Mouse (Mus musculus) forebrain, embryonic 15.5 days (tissue): ENCODE measurements at regions not wholly inside any gene's neighbourhood (a gene's known extent, or its start where the extent isn't known, plus 50 kb on each side); places are given as distances from the start of the nearest gene placed in this dataset.

Source experiments
- ATAC-seq: fragments of 200-750 bp; cut with Nextera tagmentation; replicated peaks from 2 replicates; pipeline ENCODE4 v1.8.0; 2017; ENCODE audit warnings: mild to moderate bottlenecking, moderate TSS enrichment, moderate library complexity
- H3K27ac ChIP-seq: fragments of 300-500 bp; sonication (generic); replicated peaks from 2 replicates; pipeline ENCODE4 v1.5.1; 2015; ENCODE audit warnings: mild to moderate bottlenecking, inconsistent platforms
- H3K27me3 ChIP-seq: fragments of 300-500 bp; sonication (generic); 2 replicates; pipeline ENCODE4 v1.6.1; 2015; ENCODE audit warnings: inconsistent platforms
- H3K36me3 ChIP-seq: fragments of 300-500 bp; sonication (generic); 2 replicates; pipeline ENCODE4 v1.6.1; 2015; ENCODE audit warnings: mild to moderate bottlenecking, inconsistent platforms
- H3K4me1 ChIP-seq: fragments of 300-500 bp; sonication (generic); 2 replicates; pipeline ENCODE4 v1.6.1; 2015; ENCODE audit warnings: inconsistent platforms
- H3K4me2 ChIP-seq: fragments of 300-500 bp; sonication (generic); replicated peaks from 2 replicates; pipeline ENCODE4 v1.6.1; 2015; ENCODE audit warnings: mild to moderate bottlenecking, inconsistent platforms
- H3K4me3 ChIP-seq: fragments of 300-500 bp; sonication (generic); 2 replicates; pipeline ENCODE4 v1.5.1; 2015; ENCODE audit warnings: mild to moderate bottlenecking, inconsistent platforms
- H3K9ac ChIP-seq: fragments of 300-500 bp; sonication (generic); replicated peaks from 2 replicates; pipeline ENCODE4 v1.6.1; 2015; ENCODE audit warnings: mild to moderate bottlenecking, inconsistent platforms
- H3K9me3 ChIP-seq: fragments of 300-500 bp; sonication (generic); 2 replicates; pipeline ENCODE4 v1.6.1; 2016; ENCODE audit warnings: inconsistent platforms
- WGBS: fragments of 180-500 bp; shearing (Covaris S2); methylation state at CpG from one replicate; pipeline ENCODE4 v1.1.7; 2015; ENCODE audit warnings: mixed read lengths; 5-methylcytosine and 5-hydroxymethylcytosine counted together

DNA sequence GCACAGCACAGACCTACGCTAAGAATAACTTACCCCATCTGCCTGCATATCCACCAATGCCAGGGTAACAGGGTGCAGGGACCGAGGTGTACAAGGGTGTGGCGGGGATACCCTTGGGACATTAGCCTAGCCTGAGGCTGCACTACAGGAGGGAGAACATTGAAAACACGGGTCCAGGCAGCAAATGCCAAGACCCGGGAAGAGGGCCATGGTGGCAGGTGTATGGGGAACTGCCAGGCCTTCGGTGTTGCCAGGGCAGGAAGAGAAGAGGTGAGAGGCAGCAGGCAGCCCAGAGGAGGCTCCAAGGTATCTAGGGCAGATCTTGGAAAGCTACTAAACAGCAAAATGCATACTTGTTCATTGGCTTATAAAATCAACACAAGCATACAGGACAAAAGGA lies 85.7 kb upstream of the Atp1a1 start:
- H3K9me3 ChIP-seq = no peaks in the 10 kb centered on the region
- no peak overlapping the region for H3K4me2 ChIP-seq
- no peak overlapping the region for H3K27ac ChIP-seq
- H3K4me1 ChIP-seq = no peaks in the 10 kb centered on the region
- ATAC-seq = no peak
- no peak overlapping the region for H3K4me3 ChIP-seq
- no peaks in the 10 kb centered on the region for H3K36me3 ChIP-seq
- H3K27me3 ChIP-seq = no peaks in the 10 kb centered on the region
- no peak overlapping the region for H3K9ac ChIP-seq
- WGBS = 87% methylated on average over 6 of the region's 6 CpGs

DNA sequence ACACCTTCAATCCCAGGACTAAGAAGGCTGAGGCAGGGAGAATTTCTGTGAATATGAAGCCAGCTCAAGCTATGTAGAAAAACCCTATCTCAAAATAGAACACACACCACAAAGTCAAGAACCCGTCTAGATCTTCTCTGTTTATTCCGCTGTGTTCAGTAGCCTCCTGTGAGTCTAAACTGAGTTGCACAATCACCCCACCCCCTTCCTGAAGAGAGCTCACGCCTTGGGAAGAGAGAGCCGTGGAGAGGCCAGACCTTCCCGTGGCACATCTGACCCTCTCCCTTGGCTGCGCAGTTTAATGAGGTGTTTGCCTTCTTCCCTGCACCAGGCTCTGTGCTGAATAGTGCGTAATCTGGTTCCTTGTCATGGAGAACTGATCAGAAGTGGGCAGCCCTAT lies 80.7 kb upstream of the Atp1a1 start:
- H3K27me3 ChIP-seq = no peaks in the 10 kb centered on the region
- H3K9ac ChIP-seq = no peak overlapping the region
- H3K4me1 ChIP-seq = no peaks in the 10 kb centered on the region
- H3K4me2 ChIP-seq = no peak overlapping the region
- no peak overlapping the region for H3K27ac ChIP-seq
- WGBS = 83% methylated on average over 7 of the region's 7 CpGs
- H3K4me3 ChIP-seq = no peak overlapping the region
- H3K36me3 ChIP-seq = no peaks in the 10 kb centered on the region
- no peaks in the 10 kb centered on the region for H3K9me3 ChIP-seq
- ATAC-seq = no peak

DNA sequence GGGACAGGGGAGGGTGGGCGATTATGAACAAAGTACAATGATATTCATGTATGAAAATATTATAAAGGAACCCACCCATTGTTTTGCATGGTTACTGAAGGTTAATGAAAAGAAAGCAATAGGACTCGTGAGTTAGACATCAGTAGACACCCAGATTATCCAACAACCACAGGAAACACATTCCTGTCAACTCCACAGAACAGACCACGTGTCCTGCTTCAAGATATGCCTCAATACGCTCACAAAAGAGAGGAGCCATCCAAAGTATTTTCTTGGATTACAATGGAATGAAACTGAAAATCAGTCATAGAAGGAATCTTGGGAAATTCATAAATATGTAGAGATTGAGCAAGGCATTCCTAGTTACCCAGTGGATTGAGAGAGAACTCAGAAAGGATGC lies 68.5 kb upstream of the Atp1a1 start:
- no peak overlapping the region for H3K4me3 ChIP-seq
- H3K9me3 ChIP-seq = no peaks in the 10 kb centered on the region
- H3K27ac ChIP-seq = no peak overlapping the region
- H3K4me1 ChIP-seq = no peaks in the 10 kb centered on the region
- no peak overlapping the region for H3K4me2 ChIP-seq
- H3K9ac ChIP-seq = no peak overlapping the region
- no peak for ATAC-seq
- 89% methylated on average over 4 of the region's 4 CpGs for WGBS
- H3K27me3 ChIP-seq = no peaks in the 10 kb centered on the region
- H3K36me3 ChIP-seq = no peaks in the 10 kb centered on the region

DNA sequence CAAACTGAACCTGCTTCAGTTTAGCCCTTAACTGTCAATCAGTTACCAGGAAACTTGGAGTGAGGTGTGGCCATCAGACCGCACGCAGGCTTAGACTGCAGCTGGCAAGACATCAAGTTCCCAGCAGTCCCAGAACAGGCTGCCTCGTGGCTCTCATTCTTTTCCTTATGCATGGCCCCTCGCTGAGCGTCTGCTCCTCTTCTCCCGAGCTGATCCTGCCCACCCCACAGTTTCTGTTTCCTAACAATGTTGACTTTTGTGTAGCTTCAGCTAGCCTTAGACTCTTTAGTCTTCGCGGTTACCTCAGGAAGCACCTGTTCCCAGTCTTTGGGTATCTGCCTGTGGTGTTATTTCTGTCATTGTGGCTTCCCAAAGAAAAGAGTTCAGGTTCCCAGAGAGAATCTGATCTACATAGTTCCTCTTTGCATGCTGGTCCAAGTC lies 66.1 kb upstream of the Atp1a1 start:
- H3K4me1 ChIP-seq = peaks cover 5% of the 10 kb centered on the region
- H3K4me3 ChIP-seq = no peak overlapping the region
- 42% methylated on average over 8 of the region's 8 CpGs for WGBS
- H3K27ac ChIP-seq = no peak overlapping the region
- H3K9me3 ChIP-seq = no peaks in the 10 kb centered on the region
- H3K27me3 ChIP-seq = no peaks in the 10 kb centered on the region
- ATAC-seq = no peak
- no peak overlapping the region for H3K9ac ChIP-seq
- no peaks in the 10 kb centered on the region for H3K36me3 ChIP-seq
- no peak overlapping the region for H3K4me2 ChIP-seq

DNA sequence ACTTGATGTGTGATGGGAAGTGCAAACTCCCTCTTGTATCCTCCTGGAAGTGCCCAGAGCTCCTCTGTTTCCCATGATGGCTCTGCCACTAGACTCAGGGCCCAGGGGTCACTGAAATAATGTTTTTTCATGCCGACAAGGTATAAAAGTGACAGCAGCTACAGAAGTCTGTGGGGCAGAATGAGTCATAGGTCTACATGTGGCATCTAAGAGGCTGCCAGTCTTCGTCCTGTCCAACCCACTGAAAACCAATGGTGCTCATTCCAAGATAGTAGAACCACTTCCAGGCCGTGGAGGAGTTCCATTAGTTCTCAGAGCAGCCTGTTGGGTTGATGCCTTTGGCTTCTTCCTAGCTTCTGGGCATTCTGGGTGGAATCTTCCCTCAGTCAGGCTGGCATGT lies 65.3 kb upstream of the Atp1a1 start:
- Histone ChIP-seq H3K9me3 (no peaks in the 10 kb centered on the region), H3K4me2 (no peak overlapping the region), H3K9ac (no peak overlapping the region), H3K4me3 (no peak overlapping the region), H3K27ac (no peak overlapping the region), H3K27me3 (no peaks in the 10 kb centered on the region), H3K36me3 (no peaks in the 10 kb centered on the region), H3K4me1 (peaks cover 5% of the 10 kb centered on the region)
- 90% methylated on average over 3 of the region's 3 CpGs for WGBS
- ATAC-seq = no peak

DNA sequence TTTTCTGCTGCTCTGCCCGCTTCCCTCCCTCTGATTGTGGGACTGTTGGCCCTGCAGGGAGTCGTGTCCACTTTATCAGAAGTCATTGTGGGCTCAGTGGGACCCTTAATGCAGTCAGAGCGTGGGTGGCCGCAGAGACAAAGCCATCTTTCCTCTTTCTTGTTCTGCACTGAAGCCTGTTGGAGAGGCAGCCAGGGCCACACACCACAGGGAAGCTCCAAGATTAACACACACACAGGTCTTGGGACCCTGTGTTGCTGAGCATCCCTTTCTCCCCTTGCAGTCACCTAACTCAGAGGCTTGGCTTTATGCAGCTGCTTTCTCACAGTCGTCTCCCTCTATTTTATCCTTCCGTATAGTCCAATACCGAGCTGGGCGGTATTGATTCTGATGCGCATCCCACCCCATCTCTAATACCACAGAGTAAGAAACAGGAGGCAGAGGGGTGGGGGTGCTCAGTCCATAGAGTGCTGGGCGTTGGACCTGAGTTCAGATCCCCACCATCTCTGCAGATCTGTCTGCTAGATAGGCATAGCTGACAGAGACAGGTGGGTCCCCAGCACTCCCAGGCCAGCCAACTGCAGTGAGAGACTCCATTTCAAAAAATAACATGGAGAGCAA lies 63.4 kb upstream of the Atp1a1 start:
- no peak overlapping the region for H3K9ac ChIP-seq
- 0 out of 2 replicates have a peak, but pooled peaks have one; percentile 23 for ATAC-seq
- H3K27ac ChIP-seq = no peak overlapping the region
- H3K4me3 ChIP-seq = no peak overlapping the region
- H3K36me3 ChIP-seq = no peaks in the 10 kb centered on the region
- H3K27me3 ChIP-seq = no peaks in the 10 kb centered on the region
- H3K9me3 ChIP-seq = no peaks in the 10 kb centered on the region
- no peak overlapping the region for H3K4me2 ChIP-seq
- WGBS = 51% methylated on average over 10 of the region's 10 CpGs
- peaks cover 5% of the 10 kb centered on the region for H3K4me1 ChIP-seq

DNA sequence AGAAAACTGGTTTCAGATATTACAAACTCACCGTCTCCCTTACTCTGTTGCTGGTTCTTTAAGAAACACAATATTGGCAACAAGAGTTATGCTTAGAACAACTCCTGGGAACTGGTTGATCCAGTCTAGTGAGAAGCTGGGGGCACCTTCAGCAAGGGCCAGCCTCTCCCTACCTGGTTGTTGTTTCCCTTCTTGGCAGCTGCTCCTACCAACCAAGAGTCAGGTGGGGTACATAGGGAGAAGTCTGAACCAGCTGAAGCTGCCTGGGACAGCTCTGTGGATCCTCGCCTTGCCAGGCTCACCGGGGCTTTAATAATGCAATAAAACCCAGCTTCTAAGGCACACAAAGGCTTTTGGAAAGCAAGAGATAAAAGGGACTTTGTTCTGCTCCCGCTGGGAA lies 62.7 kb upstream of the Atp1a1 start:
- H3K9ac ChIP-seq = no peak overlapping the region
- no peak overlapping the region for H3K4me2 ChIP-seq
- H3K4me3 ChIP-seq = no peak overlapping the region
- H3K27ac ChIP-seq = no peak overlapping the region
- WGBS = 23% methylated on average over 4 of the region's 4 CpGs
- no peaks in the 10 kb centered on the region for H3K36me3 ChIP-seq
- ATAC-seq = no peak
- no peaks in the 10 kb centered on the region for H3K27me3 ChIP-seq
- H3K9me3 ChIP-seq = no peaks in the 10 kb centered on the region
- peaks cover 5% of the 10 kb centered on the region for H3K4me1 ChIP-seq

DNA sequence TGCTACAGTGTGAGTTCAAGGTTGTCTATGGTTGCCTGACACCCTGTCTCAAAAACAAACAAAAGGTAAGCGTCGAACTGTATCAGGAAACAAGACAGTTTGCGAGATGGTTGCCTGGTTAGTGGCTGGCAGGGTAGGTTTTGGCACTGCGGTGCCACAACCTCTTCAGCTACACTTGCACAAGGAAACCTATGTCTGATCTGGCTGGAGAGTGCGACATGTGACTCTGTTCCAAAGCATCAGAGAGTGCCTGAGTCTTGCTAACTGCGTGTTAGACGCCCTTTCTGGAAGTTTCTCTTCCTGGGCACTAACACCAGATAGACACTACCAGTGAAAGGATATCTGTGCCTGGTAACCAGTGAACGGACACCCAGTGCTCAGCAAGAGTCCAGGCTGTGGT lies 62.1 kb upstream of the Atp1a1 start:
- WGBS = 91% methylated on average over 8 of the region's 8 CpGs
- ATAC-seq = no peak
- no peaks in the 10 kb centered on the region for H3K9me3 ChIP-seq
- H3K4me1 ChIP-seq = peaks cover 5% of the 10 kb centered on the region
- no peak overlapping the region for H3K9ac ChIP-seq
- no peak overlapping the region for H3K4me3 ChIP-seq
- H3K27ac ChIP-seq = no peak overlapping the region
- no peaks in the 10 kb centered on the region for H3K36me3 ChIP-seq
- H3K4me2 ChIP-seq = no peak overlapping the region
- no peaks in the 10 kb centered on the region for H3K27me3 ChIP-seq

DNA sequence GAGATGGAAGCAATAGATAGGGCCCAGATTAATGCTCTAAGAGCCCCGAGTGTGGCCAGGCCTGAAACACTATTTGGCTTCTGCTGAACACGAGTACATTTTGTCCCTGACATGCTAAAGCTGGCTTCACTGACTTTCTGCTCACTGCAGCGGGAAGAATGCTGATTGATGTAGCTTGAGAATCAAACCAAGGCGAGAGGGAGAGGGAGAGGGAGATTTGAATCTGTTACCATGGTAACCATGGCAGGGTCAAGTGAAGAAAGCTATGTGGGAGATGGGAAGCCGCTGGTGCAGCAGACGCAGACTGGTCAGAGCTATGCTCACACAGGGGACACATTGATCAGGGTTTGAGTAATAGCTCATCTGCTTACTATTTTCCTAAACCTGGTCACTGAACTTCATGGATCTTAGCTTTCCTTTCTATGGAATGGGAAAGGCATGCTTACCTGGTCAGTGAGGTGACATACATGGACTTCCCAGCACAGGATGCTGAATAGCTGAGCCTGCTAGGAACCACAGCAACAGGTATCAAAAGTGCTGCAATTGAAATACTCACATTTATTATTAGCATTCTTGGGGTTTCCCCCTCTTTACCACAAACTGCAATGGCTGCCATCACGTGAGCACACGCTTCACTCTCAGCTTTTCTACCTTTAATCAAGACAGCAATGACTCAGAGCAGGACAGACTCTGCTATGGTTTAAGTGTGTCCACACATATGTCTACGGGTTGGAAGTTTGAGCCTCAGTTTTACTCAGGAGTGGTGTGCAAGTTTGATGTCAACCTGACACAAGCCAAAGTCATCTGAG lies 56.9 kb upstream of the Atp1a1 start:
- Histone ChIP-seq H3K9me3 (no peaks in the 10 kb centered on the region), H3K4me2 (no peak overlapping the region), H3K4me1 (peaks cover 15% of the 10 kb centered on the region), H3K27ac (peak overlapping the region; percentile 41), H3K9ac (no peak overlapping the region), H3K27me3 (no peaks in the 10 kb centered on the region), H3K4me3 (no peak overlapping the region), H3K36me3 (no peaks in the 10 kb centered on the region)
- WGBS = 36% methylated on average over 9 of the region's 9 CpGs
- peak; percentile 86 for ATAC-seq

DNA sequence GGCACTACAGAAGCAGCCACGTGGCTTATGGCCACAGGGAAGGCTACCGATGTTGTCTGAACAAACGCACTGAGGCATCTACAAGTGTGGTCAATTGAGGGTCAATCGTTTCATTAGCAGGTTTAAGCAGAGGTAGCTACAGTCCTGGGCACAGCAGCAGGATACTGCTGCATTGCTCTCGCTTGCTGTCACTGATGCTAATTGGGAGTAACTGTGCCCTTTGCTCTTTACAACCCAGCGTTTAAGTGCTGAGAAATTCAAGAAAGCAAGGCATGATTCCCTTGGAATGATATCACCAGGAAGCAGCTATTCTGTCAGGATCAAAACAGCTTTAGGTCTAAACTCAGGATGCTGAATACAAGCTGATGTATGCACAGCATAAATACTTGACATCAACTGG lies 56.2 kb upstream of the Atp1a1 start:
- H3K9ac ChIP-seq = no peak overlapping the region
- peak overlapping the region; percentile 41 for H3K27ac ChIP-seq
- H3K4me2 ChIP-seq = no peak overlapping the region
- peaks cover 15% of the 10 kb centered on the region for H3K4me1 ChIP-seq
- H3K9me3 ChIP-seq = no peaks in the 10 kb centered on the region
- H3K4me3 ChIP-seq = no peak overlapping the region
- no peaks in the 10 kb centered on the region for H3K27me3 ChIP-seq
- no peaks in the 10 kb centered on the region for H3K36me3 ChIP-seq
- WGBS = 32% methylated on average over 6 of the region's 6 CpGs
- ATAC-seq = peak; percentile 24; the same call in 1 of the 2 replicates

DNA sequence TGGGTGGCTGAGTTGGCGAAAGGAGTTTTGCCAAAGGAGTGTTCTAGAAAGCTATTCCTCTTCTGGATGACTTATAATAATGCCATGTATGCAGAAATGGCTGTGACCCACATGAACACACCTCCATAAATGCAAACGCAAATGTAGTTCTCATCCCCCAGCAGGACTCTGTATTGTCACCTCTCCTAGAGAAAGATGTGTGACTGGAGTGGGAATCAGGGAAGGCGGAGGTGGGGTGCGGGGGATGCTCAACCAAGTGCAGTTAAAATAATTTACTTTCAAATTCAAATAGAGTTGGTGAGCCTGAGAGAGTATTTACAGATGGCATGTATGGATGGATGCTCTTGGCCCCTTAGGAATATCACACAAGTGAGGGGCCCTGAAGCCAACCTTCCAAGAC lies 55.7 kb upstream of the Atp1a1 start:
- WGBS = 89% methylated on average over 4 of the region's 4 CpGs
- ATAC-seq = 0 out of 2 replicates have a peak, but pooled peaks have one; percentile 3
- Histone ChIP-seq H3K27ac (peak overlapping the region; percentile 41), H3K4me2 (no peak overlapping the region), H3K36me3 (no peaks in the 10 kb centered on the region), H3K9me3 (no peaks in the 10 kb centered on the region), H3K9ac (no peak overlapping the region), H3K4me1 (peaks cover 15% of the 10 kb centered on the region), H3K4me3 (no peak overlapping the region), H3K27me3 (no peaks in the 10 kb centered on the region)

DNA sequence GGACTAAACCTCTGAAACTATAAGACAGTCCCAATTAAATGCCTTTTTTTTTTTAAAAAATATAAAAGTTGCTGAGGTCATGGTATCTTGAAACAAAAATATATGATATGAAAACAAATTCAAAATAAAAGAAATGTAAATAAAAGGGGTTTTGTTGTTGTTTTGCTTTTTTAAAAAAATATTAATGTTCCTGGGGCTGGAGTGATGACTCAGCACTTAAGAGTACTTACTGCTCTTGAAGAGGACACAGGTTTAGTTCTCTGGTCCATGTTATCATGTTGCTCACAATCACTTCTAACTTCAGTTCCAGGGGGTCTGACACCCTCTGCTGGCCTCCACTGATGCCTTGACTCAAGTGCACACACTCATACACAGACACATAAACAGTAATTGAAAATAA lies 53.5 kb upstream of the Atp1a1 start:
- Histone ChIP-seq H3K36me3 (no peaks in the 10 kb centered on the region), H3K27me3 (no peaks in the 10 kb centered on the region), H3K9ac (no peak overlapping the region), H3K9me3 (no peaks in the 10 kb centered on the region), H3K4me3 (no peak overlapping the region), H3K27ac (no peak overlapping the region), H3K4me2 (no peak overlapping the region), H3K4me1 (peaks cover 21% of the 10 kb centered on the region)
- no peak for ATAC-seq

DNA sequence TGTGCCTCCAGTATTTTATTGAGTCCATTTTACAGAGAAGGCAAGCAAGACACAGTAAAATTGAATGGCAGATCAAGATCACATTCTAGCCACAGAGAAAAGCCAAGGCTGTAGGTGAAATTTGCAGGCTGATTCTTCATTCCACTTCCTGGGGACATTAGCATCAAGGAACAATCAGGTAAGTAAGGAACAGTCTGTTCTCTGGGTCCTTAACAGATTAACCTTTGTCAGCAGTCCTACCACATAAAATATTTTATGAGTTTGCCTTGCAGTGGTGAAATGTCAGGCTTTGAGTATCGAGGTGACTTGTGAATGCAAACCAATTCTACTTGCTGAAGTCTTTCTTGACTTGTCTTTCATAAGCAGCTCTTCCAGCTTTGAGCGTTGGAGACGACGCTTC lies 50.2 kb upstream of the Atp1a1 start:
- 82% methylated on average over 4 of the region's 4 CpGs for WGBS
- Histone ChIP-seq H3K27ac (no peak overlapping the region), H3K9ac (no peak overlapping the region), H3K4me2 (no peak overlapping the region), H3K9me3 (no peaks in the 10 kb centered on the region), H3K4me1 (peaks cover 8% of the 10 kb centered on the region; the same call in 1 of the 2 replicates), H3K27me3 (no peaks in the 10 kb centered on the region), H3K36me3 (no peaks in the 10 kb centered on the region), H3K4me3 (no peak overlapping the region)
- no peak for ATAC-seq
